Mouse (Mus musculus) erythroblast, adult 5-6 weeks (primary cell): ENCODE results near the gene Prm2. TPM values are rescaled to one million over a fixed set of nuclear protein-coding genes. Genes with fewer than 3 reads are reported as not detected.

Experiments
- ATAC-seq: replicated peaks from 2 replicates; pipeline ENCODE4 v1.8.0; 2016; ENCODE audit warnings: moderate number of reproducible peaks, mild to moderate bottlenecking, moderate TSS enrichment, inconsistent platforms; ENCODE audit not compliant: poor library complexity, low FRiP score, severe bottlenecking
- total RNA-seq, 2 experiments: library from RNA; stranded (forward) in 1 of 2; stranded (reverse) in 1 of 2; fragments of 150-400 nt in 1 of 2; fragments of 200-764, 138-1000 nt in 1 of 2; gene quantifications; 2 replicates each; pipeline versions ENCODE4 v1.2.3 to v1.2.4; 2015 to 2017; ENCODE audit warnings: low replicate concordance in 2 of 2

The Prm2 gene
- total RNA-seq (2015; ENCODE audit: low replicate concordance), result not detected in 2 replicates
- total RNA-seq (2017; ENCODE audit: low replicate concordance), result not detected in 2 replicates

DNA sequence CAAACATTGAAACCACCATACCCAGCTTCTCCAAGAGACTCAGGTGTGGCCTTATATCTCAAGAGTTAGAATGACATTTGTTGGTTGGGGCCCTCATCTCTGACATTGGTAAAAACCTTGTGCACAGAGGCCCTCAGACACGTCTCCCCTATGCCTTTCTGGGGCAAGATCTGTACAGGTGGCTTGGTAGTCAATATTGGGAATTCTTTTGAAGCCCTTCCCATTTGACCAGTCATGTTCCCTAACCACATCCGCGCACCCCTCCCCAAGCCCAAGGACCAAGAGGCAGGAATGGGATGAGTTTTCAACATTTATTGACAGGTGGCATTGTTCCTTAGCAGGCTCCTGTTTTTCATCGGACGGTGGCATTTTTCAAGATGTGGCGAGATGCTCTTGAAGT lies at the start of gene Prm2:
Prm2 (minus strand) TSS at position 101 of the 400 bp plus-strand sequence.
- no peak for ATAC-seq

DNA sequence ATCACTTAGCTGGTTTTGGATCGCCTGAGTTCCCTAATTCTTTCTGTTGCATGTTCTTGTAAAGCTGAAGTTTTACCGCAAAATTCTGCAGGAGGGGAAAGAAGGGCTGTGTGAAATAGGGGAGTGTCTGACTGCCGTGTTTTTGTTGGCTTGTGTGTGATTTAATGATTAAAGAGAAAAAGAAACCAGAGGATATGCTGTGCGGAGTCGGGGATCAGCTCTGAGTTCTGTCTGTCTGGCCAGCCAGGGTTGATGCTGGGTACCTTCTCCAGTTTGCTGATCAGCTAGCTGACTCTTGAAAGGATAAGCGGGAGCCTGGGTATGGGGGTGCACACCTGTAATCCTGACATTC lies 48.4 kb upstream of the Prm2 start:
- no peak for ATAC-seq

DNA sequence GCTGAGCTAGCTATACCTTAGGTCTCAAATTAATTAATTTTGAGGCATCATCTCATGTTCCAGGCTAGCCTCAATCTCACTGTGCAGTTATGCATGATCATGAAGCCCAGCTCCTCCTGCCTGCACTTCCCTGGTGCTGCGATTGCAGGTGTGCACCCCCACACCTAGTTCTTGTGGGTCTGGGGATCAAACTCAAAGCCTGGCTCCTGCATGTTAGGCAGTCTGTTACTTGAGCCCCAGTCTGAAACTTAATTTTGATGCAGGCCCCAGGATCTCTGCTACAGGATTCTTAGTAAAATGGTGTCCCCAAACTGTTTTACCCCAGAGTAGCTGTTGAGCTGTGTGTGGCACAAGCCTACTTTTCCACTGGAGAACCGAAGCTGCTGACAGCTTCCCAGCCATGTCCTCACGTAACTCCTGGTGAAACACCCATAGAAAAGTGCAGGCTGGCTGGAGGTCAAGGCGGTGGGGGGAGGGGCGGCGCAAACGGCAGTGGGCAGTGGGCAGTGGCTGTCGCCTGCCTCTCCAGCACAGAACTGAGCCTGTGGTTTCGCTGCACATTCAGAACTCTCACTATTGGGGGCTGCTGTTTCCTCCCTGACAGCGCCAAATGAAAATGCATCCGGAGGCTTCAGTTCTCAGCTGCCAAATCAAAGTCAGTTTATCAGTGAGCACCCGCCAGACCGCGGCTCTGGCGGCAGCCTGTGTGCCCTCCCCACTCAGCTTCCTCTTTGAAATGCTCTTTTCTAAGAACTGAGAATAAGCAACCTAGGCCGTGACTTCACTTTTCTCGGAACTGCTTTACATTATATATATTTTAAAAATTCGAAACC lies 47.8 kb upstream of the Prm2 start:
- no peak for ATAC-seq

DNA sequence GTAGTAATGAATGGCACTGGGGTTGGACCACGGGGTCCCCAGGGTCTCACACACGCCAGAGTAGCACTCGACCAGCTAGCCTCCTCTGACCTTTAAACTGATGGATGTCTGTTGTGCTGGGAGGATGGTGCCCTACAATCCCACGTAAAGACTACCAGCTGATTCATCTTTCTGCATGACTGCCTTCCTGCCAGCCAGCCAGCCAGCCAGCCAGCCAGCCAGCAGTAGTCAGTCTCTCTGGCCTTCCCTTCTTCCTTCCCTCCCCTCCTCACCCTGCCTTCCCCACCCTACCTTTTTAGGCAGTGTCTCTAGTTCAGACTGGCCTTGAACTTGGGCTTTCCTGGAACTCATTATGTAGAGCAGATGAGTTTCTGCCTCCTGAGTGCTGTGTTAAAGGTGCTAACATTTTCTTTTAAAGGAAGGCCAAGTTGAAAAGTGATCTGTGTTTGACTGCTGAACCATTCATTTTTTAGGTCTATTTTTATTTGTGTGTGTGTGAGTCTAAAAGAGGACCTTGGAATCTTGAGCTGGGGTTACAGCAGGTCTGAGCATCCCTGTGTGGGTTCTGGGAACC lies 46.4 kb upstream of the Prm2 start:
- no peak for ATAC-seq

DNA sequence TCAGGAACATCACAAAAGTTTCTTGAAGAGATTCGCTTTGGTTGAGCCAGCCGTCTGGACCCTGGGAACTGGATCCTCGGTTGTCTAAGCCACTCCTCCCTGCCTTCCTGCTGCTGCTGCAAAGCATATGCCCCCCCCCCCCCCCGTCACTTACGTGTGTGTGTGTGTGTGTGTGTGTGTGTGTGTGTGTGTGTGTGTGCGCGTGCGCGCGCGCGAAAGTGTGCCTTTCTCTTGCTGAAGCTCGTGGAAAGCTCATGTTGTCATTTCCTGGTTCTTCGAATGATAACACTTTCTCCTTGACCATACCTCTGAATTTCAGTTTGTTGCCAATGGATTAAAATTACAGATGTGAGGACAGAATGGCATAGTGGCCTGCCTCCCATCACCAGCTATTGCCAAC lies 44.1 kb upstream of the Prm2 start:
- ATAC-seq, result no peak

DNA sequence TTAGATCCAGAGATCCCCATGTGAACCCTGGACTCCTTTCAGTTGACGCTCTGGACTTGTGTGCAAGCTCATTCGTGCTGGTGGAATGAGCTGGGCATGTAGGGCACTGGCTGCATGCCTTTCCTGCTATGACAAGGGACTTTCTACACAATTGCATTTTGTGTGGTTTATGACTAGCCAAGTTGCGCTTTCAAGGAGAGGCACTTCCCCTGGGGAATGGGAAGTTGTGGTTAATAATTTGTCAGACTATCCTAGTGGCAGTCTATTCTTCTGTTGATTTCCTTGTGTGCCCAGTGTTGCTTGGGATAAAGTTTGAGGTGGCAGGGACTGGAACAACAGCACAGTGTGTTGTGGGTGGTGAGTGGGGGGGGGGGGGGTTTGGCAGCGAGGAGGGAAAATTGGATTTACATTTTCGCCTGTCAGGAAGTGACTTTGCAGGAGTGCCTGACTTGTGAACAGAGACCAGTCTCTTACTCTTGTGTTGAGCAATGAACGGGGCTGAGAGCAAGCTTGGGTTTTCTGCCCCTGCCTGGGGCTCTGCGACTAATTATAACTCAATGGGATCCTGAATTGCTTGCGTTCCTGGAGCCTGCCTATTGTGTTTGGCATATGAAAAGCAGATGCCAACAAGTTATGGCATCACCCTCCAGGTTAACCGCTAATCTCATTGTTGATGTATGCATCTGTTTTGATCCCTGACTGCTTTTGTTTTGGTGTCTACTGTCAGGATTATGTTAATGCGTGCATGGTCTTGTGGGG lies 42.7 kb upstream of the Prm2 start:
- ATAC-seq, result no peak

DNA sequence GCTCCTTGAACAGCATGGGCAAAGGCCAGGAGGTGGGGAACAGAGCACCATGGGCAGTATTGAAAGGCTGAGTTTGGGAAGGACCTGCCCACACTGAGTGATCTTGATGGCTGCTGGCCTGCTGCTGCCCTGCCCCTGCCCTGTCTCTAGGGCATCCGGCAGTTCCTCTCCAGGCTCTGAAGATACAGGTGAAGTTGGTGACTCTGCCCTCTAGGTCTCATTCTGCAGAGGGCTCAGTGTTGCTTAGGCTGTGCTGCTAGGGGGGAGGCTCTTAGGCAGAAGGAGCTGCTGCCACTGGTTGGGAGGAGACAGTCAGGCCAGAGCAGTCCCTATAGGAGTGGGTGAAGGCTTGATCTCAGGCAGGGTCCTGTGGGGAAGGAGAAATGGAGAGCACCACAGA lies 42.0 kb upstream of the Prm2 start:
- no peak for ATAC-seq

DNA sequence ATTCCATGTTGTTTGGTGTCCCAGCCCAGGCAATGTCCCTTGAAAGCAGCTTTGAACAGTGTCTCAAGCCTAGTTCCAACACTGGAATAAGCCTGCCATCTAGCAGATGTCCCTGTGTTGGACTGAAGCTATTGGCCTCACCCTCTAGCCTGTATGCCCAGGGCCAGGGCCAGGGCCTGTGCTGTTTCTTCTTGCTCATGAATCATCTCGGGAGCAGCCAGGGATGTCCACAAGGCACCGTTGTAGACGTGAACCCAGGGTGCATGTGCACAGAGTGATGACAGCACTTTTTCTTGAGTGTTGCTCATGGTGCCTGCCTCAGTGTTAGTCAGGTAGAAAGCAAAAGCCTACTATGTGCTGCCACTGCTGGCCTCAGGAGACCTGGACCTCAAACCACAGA lies 41.3 kb upstream of the Prm2 start:
- no peak for ATAC-seq

DNA sequence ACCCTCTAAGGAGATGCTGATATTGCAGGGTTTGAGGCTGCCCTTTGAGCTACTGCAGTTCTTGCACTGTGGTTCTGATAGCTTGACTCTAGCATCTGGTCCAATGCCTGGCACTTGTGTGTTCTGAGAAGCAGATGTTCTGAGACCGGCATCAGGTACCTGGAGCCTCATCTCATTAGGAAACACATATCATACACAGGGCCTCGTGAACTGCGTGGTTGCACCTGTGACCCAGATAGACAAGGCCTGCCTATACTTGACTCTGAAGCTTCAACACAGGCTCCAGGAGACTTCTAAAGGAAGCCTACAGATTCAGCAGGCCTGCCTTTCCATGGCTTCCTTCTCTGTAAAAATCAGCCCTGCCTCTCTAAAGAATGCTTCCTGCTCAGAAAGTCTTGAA lies 40.5 kb upstream of the Prm2 start:
- no peak for ATAC-seq

DNA sequence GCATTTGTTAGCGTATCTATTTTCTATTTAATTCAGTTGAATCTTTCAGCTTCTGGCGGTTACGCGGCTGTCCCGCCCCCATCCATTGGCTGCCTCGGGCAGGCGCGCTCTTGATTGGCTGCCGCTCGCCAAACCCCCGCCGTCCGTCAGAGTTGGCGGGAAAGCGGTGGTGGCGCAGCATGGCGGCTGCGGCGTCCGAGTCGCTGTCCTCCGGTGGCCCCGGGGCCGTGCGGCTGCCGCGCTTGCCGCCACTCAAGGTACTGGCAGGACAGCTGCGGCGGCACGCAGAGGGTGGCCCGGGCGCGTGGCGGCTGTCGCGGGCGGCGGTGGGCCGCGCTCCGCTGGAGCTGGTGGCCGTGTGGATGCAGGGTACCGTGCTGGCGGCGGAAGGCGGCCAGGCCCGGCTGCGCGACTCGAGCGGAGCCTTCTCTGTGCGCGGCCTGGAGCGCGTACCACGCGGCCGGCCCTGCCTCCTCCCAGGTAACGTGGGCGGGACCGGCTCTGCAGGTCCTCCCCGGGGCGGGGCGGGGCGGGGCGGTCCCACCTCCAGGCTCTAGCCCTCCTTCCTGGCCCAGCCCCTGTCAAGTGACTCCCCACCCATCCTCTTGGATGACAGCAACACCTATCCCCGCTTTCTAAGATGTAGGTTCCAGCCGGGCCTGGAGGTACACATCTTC lies 39.1 kb upstream of the Prm2 start, which contains the start of gene Rmi2:
Rmi2 (plus strand) TSS at position 149 of the 677 bp plus-strand sequence.
- peak; percentile 92 for ATAC-seq

DNA sequence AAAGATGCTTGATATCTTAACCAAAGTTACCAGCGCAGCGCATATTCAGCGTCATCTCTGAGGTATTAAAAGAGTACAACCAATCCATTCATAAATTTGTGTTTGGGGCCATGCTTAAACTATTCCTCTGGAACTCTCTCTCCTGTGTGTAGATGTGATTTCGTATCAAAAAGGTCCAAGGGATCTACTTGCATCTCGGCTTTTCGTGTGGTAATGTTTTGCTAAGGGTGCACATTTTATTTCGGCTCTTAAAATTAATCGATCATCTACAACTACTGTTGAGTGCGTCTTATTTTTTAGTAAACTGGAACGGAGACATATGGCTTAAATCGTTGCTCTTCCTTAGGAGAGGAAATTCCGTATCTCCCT lies 38.6 kb upstream of the Prm2 start:
- ATAC-seq, result 0 out of 2 replicates have a peak, but pooled peaks have one; percentile 32

DNA sequence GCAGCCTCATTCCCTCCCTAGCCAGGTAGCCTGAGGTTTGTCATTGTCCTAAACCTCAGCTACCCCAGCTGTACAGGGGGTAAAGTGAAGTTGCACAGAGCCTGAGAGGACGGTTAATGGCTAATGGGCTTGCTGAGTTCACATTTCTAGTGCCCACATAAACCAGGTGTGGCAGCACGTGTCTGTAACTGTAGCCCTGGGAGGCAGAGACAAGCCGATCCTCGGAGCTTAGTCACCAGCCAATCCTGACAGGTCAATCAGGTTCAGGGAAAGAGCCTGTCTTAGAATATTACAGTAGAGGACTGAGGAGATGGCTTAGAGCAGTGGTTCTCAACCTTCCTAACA lies 32.5 kb upstream of the Prm2 start:
- no peak for ATAC-seq

DNA sequence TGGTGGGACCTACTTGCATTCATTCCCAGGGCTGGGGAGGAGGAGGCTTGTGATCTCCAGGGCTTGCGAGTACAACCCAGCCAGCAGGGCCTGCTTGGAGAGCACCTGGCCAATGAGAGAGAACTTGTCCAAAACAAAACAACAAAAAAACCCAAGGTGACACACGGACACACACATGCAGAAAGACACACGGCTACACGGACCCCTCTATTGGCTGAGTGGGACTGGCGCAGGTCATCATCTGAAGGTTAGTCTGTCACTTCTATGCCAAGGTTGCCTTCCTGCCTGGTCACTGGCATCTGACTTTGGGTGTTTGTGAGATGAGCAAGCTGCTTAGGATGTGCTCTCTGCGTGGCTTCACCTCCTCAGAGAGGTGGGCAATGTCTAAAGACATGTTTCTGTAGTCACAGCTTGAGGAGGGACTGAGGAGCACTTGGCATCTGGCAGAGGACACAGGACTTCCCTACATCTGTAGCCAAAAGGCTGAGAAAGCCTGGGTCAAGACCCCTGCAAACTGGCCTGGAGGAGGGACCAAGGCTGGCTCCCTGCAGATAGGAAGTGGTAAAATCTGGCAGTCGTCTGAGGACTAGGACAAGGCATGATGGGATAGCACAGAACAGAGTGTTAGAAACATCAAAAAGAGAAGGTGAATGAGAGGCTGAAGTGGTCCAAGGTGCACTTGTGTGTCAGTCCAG lies 32.0 kb upstream of the Prm2 start:
- ATAC-seq, result no peak

DNA sequence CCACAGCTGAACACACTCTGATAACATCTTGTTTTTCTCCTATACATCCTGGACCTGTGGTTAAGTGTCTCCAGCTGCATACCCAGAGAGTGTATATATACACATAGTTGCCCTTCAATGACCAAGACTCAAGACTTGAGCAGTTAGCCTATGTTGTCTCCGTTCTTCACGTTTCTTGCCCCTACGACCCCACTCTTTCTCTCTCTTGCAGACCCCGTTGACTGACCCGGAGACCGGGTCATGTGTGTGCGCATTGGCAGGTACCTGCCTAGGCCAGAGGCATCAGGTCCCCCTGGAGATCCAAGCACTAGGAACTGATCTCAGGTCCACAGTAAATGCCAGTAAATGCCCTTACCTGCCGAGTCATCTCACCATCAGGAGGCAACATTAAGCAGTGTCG lies 31.3 kb upstream of the Prm2 start:
- no peak for ATAC-seq

DNA sequence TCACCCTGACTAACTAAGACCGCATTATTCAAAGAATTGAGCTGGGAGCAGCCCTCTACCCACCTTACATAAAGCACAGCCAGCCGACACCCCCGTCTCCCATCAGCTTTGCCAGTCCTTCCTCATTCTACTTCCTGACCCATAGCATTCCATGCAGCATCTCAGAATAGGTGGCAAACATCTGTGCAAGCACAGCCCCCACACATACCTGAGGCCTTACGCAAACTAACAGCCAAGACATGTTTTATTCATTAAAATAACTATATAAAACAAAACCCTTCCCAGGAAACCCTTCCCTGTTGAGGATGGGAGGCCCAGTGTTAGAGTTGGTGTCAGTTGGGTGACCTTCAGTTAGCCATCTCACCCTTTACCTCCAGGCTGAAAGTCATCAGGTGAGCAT lies 29.9 kb upstream of the Prm2 start:
- no peak for ATAC-seq

DNA sequence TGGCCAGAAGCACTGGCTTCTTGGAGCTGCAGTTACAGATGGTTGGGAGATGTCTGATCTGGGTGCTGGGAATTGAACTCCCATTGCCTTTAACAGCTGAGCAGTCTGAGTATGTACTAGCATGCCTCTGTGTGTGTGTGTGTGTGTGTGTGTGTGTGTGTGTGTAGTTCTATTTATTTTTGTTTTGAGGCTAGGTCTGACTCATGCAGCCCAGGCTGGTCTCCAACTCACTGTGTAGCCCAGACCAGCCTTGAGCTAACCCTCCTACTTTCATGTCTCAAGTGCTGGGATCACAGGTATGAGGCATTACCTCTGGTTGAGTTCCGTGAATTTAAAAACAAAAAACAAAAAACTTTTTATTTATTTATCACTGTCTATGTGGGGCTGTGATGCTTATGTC lies 28.6 kb upstream of the Prm2 start:
- ATAC-seq, result no peak

DNA sequence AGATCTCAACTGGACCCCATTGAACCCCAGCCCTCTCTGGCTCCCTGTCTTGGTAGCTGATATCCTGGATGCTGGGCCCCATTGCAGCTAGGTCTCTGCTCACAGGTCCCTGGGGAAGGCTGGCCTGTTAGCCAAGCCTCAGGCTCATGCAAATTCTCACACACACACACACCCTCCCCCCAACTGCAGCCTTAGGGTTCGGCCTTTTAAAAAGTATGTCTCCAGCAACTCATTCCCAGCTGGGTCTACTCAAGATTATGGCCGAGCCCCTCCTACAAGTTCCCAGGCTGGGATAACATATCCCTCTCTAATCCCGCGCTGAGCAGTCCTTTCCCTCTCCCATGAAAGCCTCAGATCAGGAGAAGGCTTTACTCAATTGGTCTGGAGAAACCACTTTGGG lies 25.5 kb upstream of the Prm2 start:
- no peak for ATAC-seq

DNA sequence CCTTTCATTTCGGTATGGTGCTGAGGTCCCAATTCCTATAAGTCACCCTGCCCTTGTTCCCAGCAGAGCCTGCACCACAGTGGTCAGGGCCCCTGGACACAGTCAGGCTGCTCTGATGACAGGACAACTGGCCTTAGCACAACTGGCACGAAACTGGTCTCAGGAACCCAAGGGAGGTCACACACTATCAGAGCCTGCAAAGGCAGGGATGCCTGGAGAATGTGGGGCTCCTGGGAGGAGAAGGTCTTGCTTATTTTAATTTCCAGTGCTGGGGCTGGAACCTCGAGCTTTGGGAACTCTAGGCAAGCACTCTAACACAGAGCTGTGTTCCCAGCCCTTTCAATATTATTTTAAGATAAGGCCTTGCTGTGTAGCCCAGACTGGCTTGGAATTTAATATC lies 24.0 kb upstream of the Prm2 start:
- ATAC-seq, result no peak

DNA sequence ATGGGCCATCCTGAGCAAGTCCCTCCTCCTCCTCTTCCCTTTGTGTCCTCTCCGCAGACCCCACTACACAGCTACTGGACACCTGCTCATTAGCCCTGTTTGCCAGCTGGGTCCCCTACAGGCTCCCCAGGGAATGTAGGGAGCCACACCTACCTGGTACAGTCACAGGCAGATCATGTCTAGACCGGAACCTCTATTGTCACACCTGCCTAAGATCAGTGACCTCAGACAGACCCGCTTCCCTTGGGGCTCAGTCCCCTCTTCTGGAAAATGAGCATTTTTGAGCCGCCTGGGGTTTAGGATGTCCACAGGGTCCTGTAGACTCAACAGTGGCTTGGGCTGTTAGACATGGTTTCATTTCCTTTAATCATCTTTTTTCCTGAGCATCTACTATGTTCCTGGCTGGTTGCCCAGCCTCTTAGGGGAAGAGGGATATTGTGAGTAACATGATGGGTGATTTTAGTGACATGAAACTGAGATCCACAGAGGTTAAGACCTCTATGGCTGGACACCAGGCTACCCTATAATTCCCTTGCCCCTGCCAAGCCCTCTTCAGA lies 22.7 kb upstream of the Prm2 start:
- ATAC-seq, result no peak

DNA sequence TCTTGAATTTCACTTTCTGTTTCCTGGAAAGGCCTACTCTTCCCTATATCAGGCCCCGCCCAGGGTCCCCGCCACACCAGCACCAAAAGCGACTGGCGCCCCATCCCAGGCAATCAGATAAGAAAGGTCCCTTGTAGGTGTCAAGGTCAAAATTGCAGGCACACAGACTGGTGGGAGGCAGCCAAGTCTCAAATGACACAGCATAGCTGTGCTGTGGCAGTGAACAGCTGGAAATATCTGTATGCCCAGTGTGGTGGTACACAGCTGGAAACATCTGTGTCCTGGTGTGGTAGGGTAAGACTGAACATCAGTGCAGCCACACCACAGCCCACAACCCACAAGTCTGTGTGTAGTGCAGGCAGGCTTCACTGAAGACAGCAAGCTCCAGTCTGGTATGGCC lies 18.9 kb upstream of the Prm2 start:
- no peak for ATAC-seq
